Mouse (Mus musculus) spleen, postnatal 14 days (tissue): ENCODE data around the gene Bmpr2.

Experiments
- DNase-seq, 2 experiments: peaks; one replicate each; pipeline ENCODE4 v3.0.0; 2021 to 2022; ENCODE audit warnings: low spot score in 2 of 2

Gene Bmpr2

DNA sequence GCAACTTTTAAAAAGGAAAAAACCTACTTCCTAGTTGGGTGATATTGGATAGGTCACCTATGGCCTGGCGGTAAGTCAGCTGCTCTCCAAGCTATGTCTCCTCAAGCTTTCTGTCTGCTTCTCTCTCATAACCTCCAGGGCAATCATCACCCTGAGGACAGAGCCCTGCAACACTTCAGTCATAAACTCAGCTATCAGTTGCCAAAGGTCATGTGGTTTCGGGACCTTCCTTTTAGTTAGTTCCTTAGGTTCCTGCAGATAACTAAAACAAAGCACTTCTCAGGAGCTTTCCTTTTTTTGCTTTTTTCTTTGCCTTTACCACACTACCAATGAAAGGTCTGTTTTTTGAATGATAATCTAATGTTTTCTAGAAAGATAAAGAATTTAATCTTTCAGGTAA lies 136.5 kb downstream of the Bmpr2 start:
- no peak for DNase-seq

DNA sequence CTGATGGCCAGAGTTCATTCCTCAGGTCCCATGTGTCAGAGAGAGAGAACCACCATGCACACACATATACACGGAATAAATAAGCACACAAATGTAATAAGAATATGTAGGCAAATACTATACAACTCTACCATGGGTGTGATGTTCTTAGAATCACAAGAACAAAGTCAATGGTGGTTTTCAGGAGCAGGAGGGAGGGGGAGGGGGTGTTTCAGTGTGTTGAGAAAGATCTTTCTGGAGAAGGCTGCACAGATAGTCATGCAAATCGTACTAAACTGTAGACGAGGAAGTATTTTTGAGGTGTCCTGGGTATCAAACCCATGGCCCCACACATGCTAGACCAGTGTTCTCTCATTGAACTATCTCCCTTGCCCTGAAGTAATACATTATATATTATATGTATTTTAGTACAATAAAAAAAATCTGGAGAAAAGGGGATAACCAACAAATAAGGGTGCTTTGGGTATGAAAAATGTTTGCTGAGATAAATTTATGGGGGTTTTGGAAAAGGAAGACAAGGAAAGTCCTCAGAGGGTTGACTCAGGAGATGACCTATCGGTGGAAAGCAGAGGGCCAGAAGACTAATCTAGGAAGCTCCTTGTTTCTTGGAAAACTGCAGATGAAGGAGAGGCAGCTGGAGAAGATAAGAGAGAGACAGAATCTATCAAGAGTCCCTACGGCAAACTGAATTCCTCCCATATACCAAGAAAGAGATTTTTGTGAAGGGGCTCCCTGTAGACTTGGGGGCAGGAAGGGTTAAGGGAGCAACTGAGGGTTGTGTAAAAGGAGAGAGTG lies 138.1 kb downstream of the Bmpr2 start:
- DNase-seq, result no peak

DNA sequence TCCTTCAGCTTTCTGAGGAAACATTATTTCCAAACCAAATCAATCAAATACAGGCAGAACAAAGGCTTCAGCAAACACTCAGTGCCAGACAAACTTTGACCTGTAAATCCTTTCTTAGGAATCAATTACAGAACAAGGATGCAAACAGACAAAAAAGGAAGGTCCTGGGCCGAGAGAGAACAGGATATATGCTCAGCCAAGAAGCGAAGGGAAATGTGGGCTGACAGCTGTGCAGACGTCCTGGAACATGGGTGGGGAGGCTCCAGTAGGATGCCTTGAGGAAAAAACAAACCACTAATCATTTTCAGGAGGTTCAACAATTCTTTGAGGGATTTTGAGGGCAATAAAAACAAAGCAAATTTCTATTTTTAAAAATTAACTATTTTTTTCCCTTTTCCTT lies 139.4 kb downstream of the Bmpr2 start:
- DNase-seq, result no peak

DNA sequence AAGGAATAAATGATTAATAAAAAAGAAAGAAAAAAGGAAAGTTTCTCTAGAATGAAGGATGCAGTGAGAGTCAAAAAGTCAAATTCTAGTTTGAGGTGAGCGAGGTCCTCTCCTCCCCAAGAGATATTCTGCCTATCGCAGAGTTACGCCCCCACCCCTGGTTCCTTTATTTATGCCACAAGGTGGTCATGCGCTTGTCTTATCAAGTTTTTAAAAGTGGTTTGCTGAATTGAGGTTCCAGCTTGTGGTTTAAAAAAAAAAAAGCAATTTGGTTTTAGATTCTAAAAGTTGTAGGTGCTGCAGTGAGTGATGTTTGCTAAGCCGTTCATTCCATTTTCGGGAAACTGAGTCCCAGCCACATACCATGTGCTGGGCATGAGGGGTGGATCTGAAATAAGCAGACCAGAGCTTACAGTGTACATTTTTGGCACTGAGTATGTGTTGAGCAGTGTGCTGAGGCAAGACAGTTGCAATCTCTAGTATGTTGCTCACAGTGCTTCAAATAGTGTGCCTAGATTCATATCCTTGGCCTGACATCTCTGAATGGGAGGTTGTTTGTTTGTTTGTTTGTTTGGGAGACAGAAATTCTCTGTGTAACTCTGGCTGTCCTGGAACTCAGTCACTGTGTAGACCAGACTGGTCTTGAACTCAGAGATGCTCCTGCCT lies 141.6 kb downstream of the Bmpr2 start:
- no peak for DNase-seq

DNA sequence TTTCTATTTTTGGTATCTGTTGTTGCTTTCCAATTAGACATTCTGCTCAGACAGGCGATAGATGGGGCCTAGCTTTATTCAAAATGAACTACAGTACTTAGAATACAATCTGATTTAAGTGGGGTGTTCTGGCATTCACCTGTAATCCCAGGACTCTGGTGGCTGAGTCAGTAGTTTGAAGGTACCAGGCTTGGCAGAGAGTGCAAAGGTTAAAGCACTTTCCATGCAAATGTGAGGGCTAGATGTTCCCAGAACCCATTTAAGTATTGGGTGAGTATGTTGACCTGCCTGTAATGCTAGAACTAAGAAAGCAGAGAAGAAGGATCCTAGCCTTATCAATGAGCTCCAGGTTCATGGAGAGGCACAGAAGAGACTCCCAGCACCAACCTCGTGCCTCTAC lies 142.7 kb downstream of the Bmpr2 start:
- no peak for DNase-seq

DNA sequence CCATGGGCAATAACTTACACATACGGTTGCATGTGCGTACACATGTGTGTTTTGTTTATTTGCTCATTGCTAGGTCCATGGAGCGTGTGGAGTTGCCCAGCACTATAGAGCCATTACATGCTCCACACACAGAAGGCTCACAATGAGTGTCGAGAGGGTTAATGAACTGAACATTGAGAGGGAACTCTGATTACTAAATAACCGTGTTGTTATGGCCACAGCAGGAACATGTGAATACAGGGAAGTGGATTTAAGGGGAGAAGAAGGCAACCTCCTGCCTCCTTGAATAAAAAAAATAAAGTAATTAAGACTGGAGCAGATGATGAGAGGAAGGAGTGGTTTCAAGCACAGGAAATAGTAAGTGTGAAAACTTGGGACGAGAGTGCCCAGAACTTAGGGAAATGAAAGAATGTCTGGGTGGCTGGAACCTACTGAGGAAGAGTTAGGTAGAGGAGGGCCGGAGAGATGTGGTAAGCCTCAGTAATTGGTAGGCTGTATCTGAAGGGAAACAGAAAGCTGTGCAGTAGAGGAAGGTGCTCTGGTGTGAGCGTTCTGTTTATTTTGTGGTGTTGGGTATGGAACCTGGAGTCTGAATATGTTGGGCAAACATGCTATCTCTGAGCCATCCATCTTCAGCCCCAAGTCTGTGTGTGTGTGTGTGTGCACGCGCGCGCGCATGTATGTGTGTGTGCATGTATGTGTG lies 143.8 kb downstream of the Bmpr2 start:
- no peak for DNase-seq

DNA sequence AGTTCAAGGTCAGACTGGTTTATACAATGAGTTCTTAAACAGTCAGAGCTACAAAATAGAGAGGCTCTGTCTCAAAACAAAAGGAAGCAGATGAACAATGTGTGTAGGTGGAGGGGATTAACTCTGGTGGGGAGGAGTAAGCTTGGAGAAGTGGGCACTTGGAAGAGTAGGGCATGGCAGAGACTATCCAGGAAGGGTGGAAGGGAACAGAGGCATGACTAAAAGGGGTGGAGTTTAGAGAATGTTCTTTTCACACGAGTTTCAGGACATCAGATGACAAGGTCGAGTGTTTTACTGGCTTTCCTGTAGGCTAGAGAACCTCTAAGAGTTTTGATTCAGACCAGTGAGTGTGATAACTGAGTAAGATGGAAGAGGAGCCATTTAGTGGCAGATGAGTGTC lies 144.5 kb downstream of the Bmpr2 start:
- no peak for DNase-seq

DNA sequence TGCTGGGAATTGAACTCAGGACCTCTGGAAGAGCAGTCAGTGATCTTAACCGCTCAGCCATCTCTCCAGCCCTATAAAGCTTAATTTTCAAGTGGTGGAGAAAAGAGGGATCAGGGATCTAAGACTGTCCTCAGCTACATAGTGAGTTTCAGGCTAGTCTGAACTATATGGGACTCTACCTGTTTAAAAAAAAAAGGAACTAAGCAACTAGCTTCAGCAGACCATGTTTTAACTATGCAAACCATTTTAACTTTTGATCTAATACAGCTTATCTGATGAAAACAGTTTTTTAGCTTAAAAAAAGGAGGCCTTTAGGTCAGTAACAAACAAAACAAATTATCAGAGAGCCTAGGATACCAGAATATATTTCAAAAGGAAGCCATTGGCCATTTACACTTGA lies 147.7 kb downstream of the Bmpr2 start:
- no peak for DNase-seq

DNA sequence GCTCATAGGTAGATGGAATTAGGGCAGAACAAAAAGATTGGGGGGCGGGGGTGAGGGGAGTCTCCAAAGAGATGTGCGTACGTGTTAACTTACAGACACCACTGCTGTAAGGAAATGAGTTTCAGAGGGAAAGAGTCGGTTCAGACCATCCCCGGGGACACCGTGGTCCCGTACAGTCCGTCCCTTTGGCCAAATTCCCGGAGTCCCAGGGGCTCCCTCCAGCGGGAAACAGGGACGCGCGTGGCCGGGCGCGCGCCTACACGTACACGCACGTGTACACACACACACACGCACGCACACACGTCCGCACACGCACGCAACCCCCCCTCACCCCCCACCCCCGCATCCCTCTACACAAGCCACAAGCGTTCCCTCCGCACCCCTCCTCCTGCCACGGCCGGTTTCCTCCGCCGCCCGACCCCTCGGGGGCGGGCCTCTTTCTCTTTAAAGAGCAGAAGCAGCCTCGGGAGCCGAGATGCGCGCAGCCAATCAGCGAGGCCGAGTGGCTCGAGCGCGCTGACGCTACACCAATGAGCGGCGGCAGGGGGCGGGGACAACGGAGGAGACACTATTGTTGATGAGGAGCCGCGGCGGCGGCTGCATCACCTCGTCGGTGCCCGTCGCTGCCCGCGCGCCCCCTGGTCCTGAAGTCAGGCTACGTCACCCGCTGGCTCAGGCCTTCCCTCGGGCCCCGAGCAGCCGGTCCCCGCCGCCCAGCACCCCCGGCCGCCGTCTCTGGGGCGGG lies 149.4 kb downstream of the Bmpr2 start, which contains the start of gene Fam117b:
TSS of gene Fam117b (plus strand) at position 594 of the 745 bp plus-strand sequence.
- peak; percentile 96 to 97 for DNase-seq

DNA sequence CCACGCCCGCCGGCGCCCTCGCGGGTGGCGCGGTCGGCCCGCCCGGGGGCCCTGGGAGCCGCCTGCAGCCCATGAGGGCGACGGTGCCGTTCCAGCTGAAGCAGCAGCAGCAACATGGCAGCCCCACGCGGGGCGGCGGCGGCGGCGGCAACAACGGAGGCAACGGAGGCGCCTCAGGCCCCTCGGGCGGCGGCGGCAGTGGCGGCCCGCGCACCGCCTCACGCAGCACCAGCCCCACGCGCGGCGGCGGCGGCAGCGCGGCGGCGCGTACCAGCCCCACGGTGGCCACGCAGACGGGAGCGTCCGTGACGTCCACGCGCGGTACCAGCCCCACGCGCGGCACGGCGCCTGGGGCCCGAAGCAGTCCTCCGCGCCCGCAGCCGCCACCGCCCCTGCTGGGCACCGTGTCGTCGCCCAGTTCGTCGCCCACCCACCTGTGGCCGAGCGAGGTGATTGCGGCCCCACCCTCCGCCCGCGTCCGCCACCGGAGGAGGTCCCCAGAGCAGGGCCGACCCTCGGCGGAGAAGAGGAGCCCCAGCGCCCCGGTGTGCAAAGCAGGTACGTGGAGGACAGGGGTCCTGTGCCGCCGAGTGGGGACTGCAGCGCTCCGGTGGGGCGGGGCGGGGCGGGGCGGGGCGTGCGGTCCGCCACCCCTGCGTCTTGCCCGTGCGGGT lies 150.1 kb downstream of the Bmpr2 start:
- DNase-seq, result peak in 1 of 2 experiments; percentile 19

DNA sequence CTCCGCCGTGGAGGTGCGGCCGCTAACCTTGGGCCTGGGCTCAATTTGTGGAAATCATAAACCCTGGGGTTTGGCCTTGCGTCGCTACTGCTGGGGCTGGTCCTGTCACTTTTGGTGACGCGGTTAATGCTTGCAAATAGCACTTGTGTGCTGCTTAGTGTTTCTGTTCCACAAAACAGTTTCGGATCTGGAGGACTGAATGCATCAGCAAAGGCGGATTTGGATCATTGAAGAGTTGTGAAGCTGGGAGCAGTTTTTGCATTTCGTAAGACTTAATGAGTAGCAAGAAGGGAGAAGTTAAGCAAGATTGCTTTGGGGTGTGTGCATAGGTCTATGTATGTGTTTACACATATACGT lies 150.6 kb downstream of the Bmpr2 start:
- no peak for DNase-seq

DNA sequence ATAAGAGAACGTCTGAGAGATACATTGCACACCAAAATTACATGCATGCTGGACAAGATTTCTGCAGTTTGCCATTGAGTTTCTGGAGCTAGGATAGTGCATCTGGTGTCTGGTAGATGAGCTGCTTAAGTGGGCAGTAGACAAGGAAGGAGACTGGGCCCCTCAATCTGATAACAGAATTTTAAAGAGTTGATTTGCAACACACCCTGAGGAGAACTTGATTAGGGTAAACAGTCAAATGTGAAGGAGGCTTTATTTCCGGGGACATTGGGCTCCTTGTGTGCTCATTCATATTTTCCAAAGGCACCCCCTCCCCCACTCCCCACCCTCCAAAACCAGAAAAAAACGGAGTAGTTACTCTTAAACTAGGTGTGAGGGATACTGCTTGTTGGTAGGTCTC lies 151.6 kb downstream of the Bmpr2 start:
- DNase-seq, result no peak

DNA sequence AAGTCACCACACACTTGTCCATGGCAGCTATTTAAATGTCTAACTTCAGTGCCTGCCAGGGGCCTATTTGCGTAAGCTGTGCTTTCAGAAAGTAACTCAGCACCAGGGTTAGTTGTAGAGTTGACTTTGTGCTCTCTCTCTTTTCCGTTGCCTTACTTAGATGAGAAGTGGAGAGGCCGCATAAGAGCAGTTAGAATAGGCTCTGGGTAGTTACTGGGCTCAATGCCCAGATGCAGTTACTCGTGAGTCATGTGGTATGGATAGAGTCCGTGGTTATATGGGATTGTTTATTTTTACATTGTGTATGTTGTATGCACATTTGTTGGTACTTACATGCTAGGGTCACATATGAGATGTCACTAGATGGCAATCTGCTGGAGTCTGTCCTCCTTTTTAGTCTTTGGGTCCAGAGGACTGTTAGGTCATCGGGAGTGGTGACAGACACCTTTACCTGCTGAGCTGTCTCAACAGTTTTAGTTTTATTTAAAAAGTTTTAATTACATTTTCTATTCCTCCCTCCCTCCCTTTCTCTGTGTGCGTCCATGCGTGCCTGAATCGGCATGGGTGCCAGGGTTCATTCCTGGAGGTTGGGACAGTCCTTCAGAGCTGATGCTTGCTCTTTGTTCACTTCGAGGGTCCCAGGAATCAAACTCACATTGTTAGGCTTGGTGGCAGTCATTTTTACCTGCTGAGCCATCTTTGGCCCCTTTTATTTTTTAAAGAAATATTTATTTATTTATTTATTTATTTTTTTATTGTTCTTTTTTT lies 152.8 kb downstream of the Bmpr2 start:
- DNase-seq, result no peak

DNA sequence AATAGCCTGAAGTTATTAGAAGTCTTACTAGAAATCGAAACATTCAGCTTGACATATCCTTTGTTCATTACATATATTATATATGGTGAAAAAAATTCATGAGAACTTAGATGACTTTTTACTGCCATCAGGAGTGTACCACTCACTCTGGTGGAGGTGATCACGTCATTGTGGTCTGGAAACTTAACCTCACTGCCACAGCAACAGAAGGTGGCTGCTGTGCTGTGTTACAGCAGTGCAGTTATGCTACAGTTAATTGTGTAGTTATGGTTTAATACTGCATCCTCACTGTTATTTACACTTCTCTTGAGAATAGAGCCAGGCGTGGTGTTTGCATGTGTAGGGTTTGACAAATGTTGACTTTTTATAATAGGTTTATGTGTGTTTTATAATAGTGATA lies 154.2 kb downstream of the Bmpr2 start:
- no peak for DNase-seq

DNA sequence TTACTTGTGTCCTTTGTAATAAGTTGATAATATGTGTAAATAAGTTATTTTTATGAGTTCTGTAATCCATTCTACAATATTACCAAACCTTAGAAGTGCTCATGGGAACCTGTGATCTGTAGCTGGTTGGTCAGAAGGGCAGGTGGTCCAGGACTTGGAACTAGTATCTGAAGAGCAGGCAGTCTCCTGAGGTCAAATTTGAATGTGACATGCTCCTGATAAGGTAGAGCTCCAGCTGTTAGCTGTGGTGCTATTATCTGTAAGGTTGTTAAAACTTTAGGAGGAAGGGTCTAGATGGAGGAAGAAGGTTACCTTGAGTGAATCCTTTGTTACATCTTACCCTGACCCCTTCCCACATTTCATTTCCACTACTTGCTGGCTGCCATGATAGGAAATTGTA lies 154.9 kb downstream of the Bmpr2 start:
- no peak for DNase-seq

DNA sequence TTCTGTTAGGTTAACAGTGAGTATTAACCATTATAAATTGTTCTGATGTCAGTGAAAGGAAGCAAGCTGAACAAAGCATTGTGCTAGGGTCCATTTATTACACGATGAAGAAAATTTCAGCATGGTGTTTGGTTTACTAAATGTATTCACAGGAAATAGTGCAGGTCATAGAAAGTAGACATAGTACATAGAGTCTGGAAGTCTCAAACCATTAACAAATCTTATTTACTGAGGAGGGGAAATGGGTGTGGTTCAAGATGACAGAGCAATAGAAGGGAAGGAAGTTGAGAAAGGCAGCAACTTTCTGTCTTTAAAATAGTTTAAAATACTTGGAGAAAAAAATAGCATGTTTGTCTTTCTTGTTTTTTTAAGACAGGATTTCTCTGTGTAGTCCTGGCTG lies 160.0 kb downstream of the Bmpr2 start:
- DNase-seq, result no peak

DNA sequence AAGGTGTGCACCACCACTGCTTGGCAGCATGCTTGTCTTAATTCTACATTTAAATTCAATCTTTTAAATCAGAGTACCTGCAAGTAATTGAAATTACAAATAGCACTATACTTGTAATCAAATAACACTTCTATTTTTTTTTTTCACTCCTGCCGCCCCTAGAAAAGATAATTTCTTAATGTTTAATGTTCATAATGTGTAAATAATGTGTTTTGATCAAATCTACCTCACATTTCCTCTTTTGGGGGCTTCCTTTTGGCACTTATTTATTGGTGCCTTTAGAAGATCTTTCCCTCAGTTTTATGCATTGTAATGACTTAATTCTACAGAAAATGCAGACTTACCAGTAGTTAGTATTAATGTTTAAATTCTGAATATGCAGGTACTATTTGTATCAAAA lies 160.5 kb downstream of the Bmpr2 start:
- no peak for DNase-seq

DNA sequence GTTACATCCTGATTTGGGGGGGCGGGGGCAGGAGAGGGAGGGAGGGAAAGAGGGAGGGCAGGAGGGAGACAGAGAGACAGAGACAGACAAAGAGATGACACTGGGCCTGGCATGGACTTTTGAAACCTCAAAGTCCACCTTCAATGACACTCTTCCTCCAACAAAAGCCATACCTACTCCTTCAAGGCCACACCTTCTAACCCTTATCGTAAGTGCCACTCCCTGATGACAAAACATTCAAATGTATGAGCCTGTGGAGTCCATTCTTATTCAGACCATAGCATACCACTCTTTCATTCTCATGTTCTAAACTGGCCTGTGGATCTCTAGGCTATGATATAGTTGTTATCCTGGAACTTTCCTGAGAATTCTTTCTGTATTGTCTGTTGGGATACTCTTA lies 161.2 kb downstream of the Bmpr2 start:
- DNase-seq, result no peak

DNA sequence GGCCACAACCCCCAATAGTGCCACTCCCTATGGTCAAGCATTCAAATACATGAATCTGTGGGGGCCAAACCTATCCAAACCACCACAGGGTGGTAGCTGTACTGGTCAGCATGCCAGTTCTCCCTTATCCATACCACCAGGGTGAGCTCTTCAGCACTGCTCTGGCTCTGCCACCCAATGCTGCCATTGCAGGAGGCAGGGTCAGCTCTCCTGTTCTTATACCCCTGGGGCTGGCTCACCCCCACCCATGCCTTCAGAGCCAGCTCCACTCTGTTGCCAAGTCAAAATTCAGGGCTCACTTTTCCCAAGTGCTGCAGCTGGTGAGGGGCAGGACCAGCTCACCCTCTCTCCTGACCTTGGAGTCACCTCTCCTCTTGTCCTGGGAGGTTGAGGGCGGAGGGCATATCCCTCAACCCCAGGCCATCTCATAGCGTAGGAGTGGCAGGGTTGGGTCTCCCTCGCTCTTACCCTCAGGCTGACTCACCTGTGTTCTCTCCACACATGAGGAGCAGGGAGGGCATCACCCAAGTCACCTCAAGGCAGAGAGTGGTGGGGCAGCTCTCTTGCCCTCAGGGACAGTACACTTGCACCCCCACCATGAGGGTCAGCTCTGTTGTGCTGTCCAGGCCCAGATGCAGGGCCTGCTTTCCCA lies 162.9 kb downstream of the Bmpr2 start:
- no peak for DNase-seq

DNA sequence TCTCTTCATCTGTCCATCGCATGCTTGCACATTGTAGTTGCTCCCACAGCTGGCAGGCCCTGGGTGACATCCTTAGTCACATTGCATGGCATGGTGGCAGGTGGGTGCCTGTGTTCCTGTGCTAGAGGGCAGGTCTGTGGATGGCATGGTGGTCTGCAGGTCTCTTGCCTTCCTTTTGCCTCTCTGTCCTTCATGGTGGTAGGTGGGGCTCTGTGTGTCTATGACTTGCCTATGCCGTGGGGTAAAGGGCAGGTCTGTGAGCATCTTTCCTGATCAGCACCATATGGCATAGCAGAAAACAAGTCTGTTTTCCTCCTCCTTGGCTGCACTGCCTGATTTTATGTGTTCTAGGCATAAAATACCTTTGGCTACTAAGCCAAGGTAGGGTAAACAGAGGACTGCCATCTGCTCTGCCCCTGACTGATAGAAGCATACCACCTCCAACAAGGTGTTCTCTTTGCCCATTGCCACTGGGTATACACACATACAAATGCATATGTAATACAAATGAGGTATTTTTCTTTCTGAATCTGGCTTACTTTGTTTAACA lies 164.0 kb downstream of the Bmpr2 start:
- DNase-seq, result no peak
